Mouse (Mus musculus): Measurements from ENCODE around the gene Chl1. TPM values are rescaled to one million over a fixed set of nuclear protein-coding genes. Genes with fewer than 3 reads are reported as not detected.

Chl1 gene
- 0.48 and 1.6 TPM in 2 replicates for polyA plus RNA-seq (2015; fragmentation: Nextera tagmentation; extraction: Ambion mirVana)

GRCm38 (mm10) chr6:103510392-103511289 is at the start of gene Chl1:
Gene Chl1 (plus strand): TSS chr6:103510586.

All from urinary bladder, postnatal 0 days (tissue).